Mouse (Mus musculus): ENCODE results near the gene Tmem151a. TPM values are rescaled to one million over a fixed set of nuclear protein-coding genes. Genes with fewer than 3 reads are reported as not detected.

The Tmem151a gene
- polyA plus RNA-seq, 1 experiment from 2014 or later, result 2.7 TPM

GRCm38 (mm10) chr19:5032686-5033085 is 52.6 kb downstream of the Tmem151a start:
- no peak for ATAC-seq (ENCODE audit: low FRiP score, low read depth)
- H3K36me3 ChIP-seq, result peaks cover 49% of the 10 kb centered on the region
- 62% methylated on average over 3 of the region's 3 CpGs for WGBS
- H3K9ac ChIP-seq, result no peak overlapping the region
- H3K27ac ChIP-seq, result no peak overlapping the region
- H3K4me3 ChIP-seq, result no peak overlapping the region
- no peak overlapping the region for H3K4me2 ChIP-seq (replicated peaks)
- H3K4me1 ChIP-seq, result peaks cover 8% of the 10 kb centered on the region; the same call in 1 of the 2 replicates
- no peaks in the 10 kb centered on the region for H3K27me3 ChIP-seq
- no peaks in the 10 kb centered on the region for H3K9me3 ChIP-seq

- Histone ChIP-seq H3K9ac (no peak overlapping the region), H3K4me3 (no peak overlapping the region), H3K27me3 (no peaks in the 10 kb centered on the region), H3K4me2 (replicated peaks) (no peak overlapping the region), H3K9me3 (no peaks in the 10 kb centered on the region), H3K27ac (no peak overlapping the region), H3K4me1 (peaks cover 6% of the 10 kb centered on the region), H3K36me3 (peaks cover 39% of the 10 kb centered on the region)
- WGBS, result 89% methylated on average over 8 of the region's 8 CpGs
- no peak for ATAC-seq (ENCODE audit: low FRiP score, low read depth)
Observed at GRCm38 (mm10) chr19:5026111-5026510, 59.2 kb downstream of the Tmem151a start.

GRCm38 (mm10) chr19:5023621-5024479 is 61.5 kb downstream of the Tmem151a start, which contains the start of gene Slc29a2:
Gene Slc29a2 (plus strand): TSS chr19:5023860.
- Histone ChIP-seq H3K4me3 (peak within 1 kb of the TSS; percentile 53), H3K9me3 (no peaks in the 10 kb centered on the region), H3K36me3 (peaks cover 17% of the 10 kb centered on the region), H3K27ac (peak within 1 kb of the TSS; percentile 70; the same call in 1 of the 2 replicates), H3K27me3 (no peaks in the 10 kb centered on the region), H3K9ac (peak within 1 kb of the TSS; percentile 78), H3K4me1 (peaks cover 6% of the 10 kb centered on the region), H3K4me2 (replicated peaks) (peak within 1 kb of the TSS; percentile 81)
- under 1% methylated on average over 62 of the region's 62 CpGs for WGBS
- ATAC-seq (ENCODE audit: low FRiP score, low read depth), result peak; percentile 94

GRCm38 (mm10) chr19:5021416-5021815 is 63.9 kb downstream of the Tmem151a start:
- Histone ChIP-seq H3K4me1 (peaks cover 11% of the 10 kb centered on the region), H3K27ac (no peak overlapping the region), H3K9me3 (no peaks in the 10 kb centered on the region), H3K4me3 (no peak overlapping the region), H3K4me2 (replicated peaks) (no peak overlapping the region), H3K27me3 (no peaks in the 10 kb centered on the region), H3K36me3 (no peaks in the 10 kb centered on the region; the same call in 1 of the 2 replicates), H3K9ac (no peak overlapping the region)
- 83% methylated on average over 2 of the region's 2 CpGs for WGBS
- no peak for ATAC-seq (ENCODE audit: low FRiP score, low read depth)

Other genes starting within 250 kb of the Tmem151a start
- 64.4 and 66.2 TPM in 2 replicates for gene Ccs, start 246.2 kb downstream of the Tmem151a start, polyA plus RNA-seq (2015; fragmentation: Nextera tagmentation; extraction: Ambion mirVana)
- gene Ccdc87, start 246.2 kb downstream of the Tmem151a start, polyA plus RNA-seq (2015; fragmentation: Nextera tagmentation; extraction: Ambion mirVana), result not detected in 2 replicates
- gene Ctsf, start 230.4 kb downstream of the Tmem151a start, polyA plus RNA-seq (2015; fragmentation: Nextera tagmentation; extraction: Ambion mirVana), result 41.5 and 43.7 TPM in 2 replicates
- 14.0 and 15.0 TPM in 2 replicates for gene Actn3, start 207.6 kb downstream of the Tmem151a start, polyA plus RNA-seq (2015; fragmentation: Nextera tagmentation; extraction: Ambion mirVana)
- gene Zdhhc24, start 206.9 kb downstream of the Tmem151a start, polyA plus RNA-seq (2015; fragmentation: Nextera tagmentation; extraction: Ambion mirVana), result 10.5 and 10.7 TPM in 2 replicates
- 3.5 and 5.1 TPM in 2 replicates for gene Bbs1, start 178.9 kb downstream of the Tmem151a start, polyA plus RNA-seq (2015; fragmentation: Nextera tagmentation; extraction: Ambion mirVana)
- gene Dpp3, start 157.2 kb downstream of the Tmem151a start, polyA plus RNA-seq (2015; fragmentation: Nextera tagmentation; extraction: Ambion mirVana), result 124 and 129 TPM in 2 replicates
- gene Peli3, start 142.4 kb downstream of the Tmem151a start, polyA plus RNA-seq (2015; fragmentation: Nextera tagmentation; extraction: Ambion mirVana), result 3.3 and 3.4 TPM in 2 replicates
- 111 and 116 TPM in 2 replicates for gene Mrpl11, start 123.4 kb downstream of the Tmem151a start, polyA plus RNA-seq (2015; fragmentation: Nextera tagmentation; extraction: Ambion mirVana)
- gene Npas4, start 95.2 kb downstream of the Tmem151a start, polyA plus RNA-seq (2015; fragmentation: Nextera tagmentation; extraction: Ambion mirVana), result not detected in 2 replicates
- 5.7 and 6.0 TPM in 2 replicates for gene Slc29a2, start 61.7 kb downstream of the Tmem151a start, polyA plus RNA-seq (2015; fragmentation: Nextera tagmentation; extraction: Ambion mirVana)
- gene B4gat1, start 46.7 kb downstream of the Tmem151a start, polyA plus RNA-seq (2015; fragmentation: Nextera tagmentation; extraction: Ambion mirVana), result 47.9 and 52.1 TPM in 2 replicates
- 3.7 and 4.4 TPM in 2 replicates for gene AC124502.3, start 46.6 kb downstream of the Tmem151a start, polyA plus RNA-seq (2015; fragmentation: Nextera tagmentation; extraction: Ambion mirVana)
- 36.7 and 40.5 TPM in 2 replicates for gene Brms1, start 44.2 kb downstream of the Tmem151a start, polyA plus RNA-seq (2015; fragmentation: Nextera tagmentation; extraction: Ambion mirVana)
- gene Rin1, start 35.0 kb downstream of the Tmem151a start, polyA plus RNA-seq (2015; fragmentation: Nextera tagmentation; extraction: Ambion mirVana), result 1.4 and 1.7 TPM in 2 replicates
- gene Cd248, start 17.5 kb downstream of the Tmem151a start, polyA plus RNA-seq (2015; fragmentation: Nextera tagmentation; extraction: Ambion mirVana), result 58.8 and 64.8 TPM in 2 replicates
- 88.5 and 94.5 TPM in 2 replicates for gene Yif1a, start 3.0 kb upstream of the Tmem151a start, polyA plus RNA-seq (2015; fragmentation: Nextera tagmentation; extraction: Ambion mirVana)
- gene Cnih2, start 13.0 kb upstream of the Tmem151a start, polyA plus RNA-seq (2015; fragmentation: Nextera tagmentation; extraction: Ambion mirVana), result 34.5 and 35.2 TPM in 2 replicates
- 248 and 251 TPM in 2 replicates for gene Rab1b, start 21.5 kb upstream of the Tmem151a start, polyA plus RNA-seq (2015; fragmentation: Nextera tagmentation; extraction: Ambion mirVana)
- gene Klc2, start 33.0 kb upstream of the Tmem151a start, polyA plus RNA-seq (2015; fragmentation: Nextera tagmentation; extraction: Ambion mirVana), result 23.6 and 29.0 TPM in 2 replicates
- gene Pacs1, start 187.6 kb upstream of the Tmem151a start, polyA plus RNA-seq (2015; fragmentation: Nextera tagmentation; extraction: Ambion mirVana), result 26.7 and 28.9 TPM in 2 replicates
- 393 and 399 TPM in 2 replicates for gene Sf3b2, start 209.9 kb upstream of the Tmem151a start, polyA plus RNA-seq (2015; fragmentation: Nextera tagmentation; extraction: Ambion mirVana)
- 9.3 and 9.7 TPM in 2 replicates for gene Gal3st3, start 212.8 kb upstream of the Tmem151a start, polyA plus RNA-seq (2015; fragmentation: Nextera tagmentation; extraction: Ambion mirVana)

Data from limb, embryonic 13.5 days (tissue).